Mouse (Mus musculus): Measurements from ENCODE around the gene Stra8.

Gene Stra8

GRCm38 (mm10) chr6:34942446-34942845 is 22.5 kb downstream of the Stra8 start:
- 91% methylated on average over 7 of the region's 9 CpGs for WGBS

GRCm38 (mm10) chr6:34943499-34943898 is 23.5 kb downstream of the Stra8 start:
- 79% methylated on average over 5 of the region's 5 CpGs for WGBS

- 92% methylated on average over 1 of the region's 1 CpGs for WGBS
Observed at GRCm38 (mm10) chr6:34946486-34947079, 26.6 kb downstream of the Stra8 start.

- WGBS: 31% methylated on average over 11 of the region's 11 CpGs
Observed at GRCm38 (mm10) chr6:34948461-34948860, 28.5 kb downstream of the Stra8 start.

GRCm38 (mm10) chr6:34951518-34951917 is 31.6 kb downstream of the Stra8 start:
- WGBS: 93% methylated on average over 7 of the region's 7 CpGs

GRCm38 (mm10) chr6:34951956-34952667 is 32.1 kb downstream of the Stra8 start:
- WGBS: 77% methylated on average over 7 of the region's 7 CpGs

GRCm38 (mm10) chr6:34954926-34955861 is 35.2 kb downstream of the Stra8 start:
- WGBS: 55% methylated on average over 18 of the region's 18 CpGs

GRCm38 (mm10) chr6:34955862-34956241 is 35.9 kb downstream of the Stra8 start:
- WGBS: 37% methylated on average over 8 of the region's 8 CpGs

GRCm38 (mm10) chr6:34959131-34959530 is 39.2 kb downstream of the Stra8 start:
- 97% methylated on average over 7 of the region's 7 CpGs for WGBS

GRCm38 (mm10) chr6:34964550-34964949 is 44.6 kb downstream of the Stra8 start:
- 89% methylated on average over 2 of the region's 2 CpGs for WGBS

- WGBS: 87% methylated on average over 6 of the region's 6 CpGs
Observed at GRCm38 (mm10) chr6:34965819-34966539, 46.0 kb downstream of the Stra8 start.

GRCm38 (mm10) chr6:34971181-34971580 is 51.2 kb downstream of the Stra8 start:
- 80% methylated on average over 3 of the region's 3 CpGs for WGBS

- WGBS: 91% methylated on average over 3 of the region's 3 CpGs
Observed at GRCm38 (mm10) chr6:34979291-34979690, 59.3 kb downstream of the Stra8 start.

GRCm38 (mm10) chr6:34980661-34981060 is 60.7 kb downstream of the Stra8 start:
- WGBS: 70% methylated on average over 9 of the region's 9 CpGs

- 85% methylated on average over 12 of the region's 12 CpGs for WGBS
Observed at GRCm38 (mm10) chr6:34987085-34987645, 67.2 kb downstream of the Stra8 start.

- WGBS: 30% methylated on average over 20 of the region's 20 CpGs
Observed at GRCm38 (mm10) chr6:34988081-34988761, 68.3 kb downstream of the Stra8 start, which contains the start of gene Slc23a4. Gene Slc23a4 (minus strand): TSS chr6:34988404.

Measured in cerebral cortex, adult 2 months (tissue).